Mouse (Mus musculus): Measurements from ENCODE around the gene Abce1. TPM values are rescaled to one million over a fixed set of nuclear protein-coding genes. Genes with fewer than 3 reads are reported as not detected.

The Abce1 gene
- polyA plus RNA-seq (2017; shearing (Covaris generic)), result 66.8 TPM

GRCm38 (mm10) chr8:79711064-79711961 is at the start of gene Abce1, which contains the start of gene Anapc10:
Gene Abce1, minus strand, starts transcription at chr8:79711740.
Gene Anapc10, plus strand, starts transcription at chr8:79711820.

GRCm38 (mm10) chr8:79639586-79640451 is 71.7 kb downstream of the Abce1 start, which contains the start of gene Otud4:
Gene Otud4, plus strand, starts transcription at chr8:79639618.

Other genes with a start within 250 kb of the Abce1 start
- gene Otud4, start 72.1 kb downstream of the Abce1 start, polyA plus RNA-seq (2017; shearing (Covaris generic)), result 40.2 TPM
- gene Anapc10, start 80 bp upstream of the Abce1 start, polyA plus RNA-seq (2017; shearing (Covaris generic)), result 17.1 TPM

All from effector memory CD4-positive, alpha-beta T cell, adult 5 months (primary cell).